In genomic region chr9:102544116-102544772, GRCm38 (mm10) we compare ENCODE assay signal across 8 mouse cellular contexts. TPM values are rescaled to one million over a fixed set of nuclear protein-coding genes. Genes with fewer than 3 reads are reported as not detected.
DNase-seq lines count a peak whose midpoint lies in the region; ATAC-seq lines count a peak whose summit lies in the region.

No protein-coding gene starts in this region.

- peak overlapping the region; percentile 56; the same call in 1 of the 2 replicates for H3K9ac ChIP-seq in embryonic facial prominence, embryonic 11.5 days (replicated peaks; ENCODE audit: low read length)
- peak overlapping the region; percentile 78 for H3K9ac ChIP-seq in hindbrain, embryonic 13.5 days

- DNase-seq in kidney, postnatal 10 days, result peak; percentile 30
- DNase-seq in kidney, adult 18-20 months, result no peak
- DNase-seq in embryonic facial prominence, embryonic 11.5 days (ENCODE audit: low spot score), result no peak
- peak; percentile 31 for DNase-seq in neural tube, embryonic 10.5 days (ENCODE audit: extremely low spot score, low spot score)
- no peak for DNase-seq in thymus, postnatal 14 days
- DNase-seq in layer of hippocampus, adult 18-20 months (ENCODE audit: low spot score in 2 of 2), result no peak
- no peak for DNase-seq in gastrocnemius, postnatal 25 days

- ATAC-seq in embryonic facial prominence, embryonic 11.5 days (replicated peaks; ENCODE audit: insufficient number of reproducible peaks, low FRiP score, low TSS enrichment, low read depth), result peak; percentile 71
- ATAC-seq in hindbrain, embryonic 13.5 days (ENCODE audit: low FRiP score), result peak; percentile 87

- peak overlapping the region; percentile 28; the same call in 1 of the 2 replicates for H3K27ac ChIP-seq in embryonic facial prominence, embryonic 11.5 days (replicated peaks; ENCODE audit: low read depth, low read length)
- peak overlapping the region; percentile 97 for H3K27ac ChIP-seq in hindbrain, embryonic 13.5 days

- no peaks in the 10 kb centered on the region for H3K9me3 ChIP-seq in embryonic facial prominence, embryonic 11.5 days (replicated peaks; ENCODE audit: control insufficient read depth, low read length)
- H3K9me3 ChIP-seq in hindbrain, embryonic 13.5 days, result no peaks in the 10 kb centered on the region

- no peaks in the 10 kb centered on the region for H3K36me3 ChIP-seq in embryonic facial prominence, embryonic 11.5 days (replicated peaks; ENCODE audit: control insufficient read depth, insufficient read depth, low read depth, low read length)
- no peaks in the 10 kb centered on the region for H3K36me3 ChIP-seq in hindbrain, embryonic 13.5 days

- WGBS in embryonic facial prominence, embryonic 11.5 days, result 24% methylated on average over 11 of the region's 11 CpGs
- WGBS in hindbrain, embryonic 13.5 days, result 6% methylated on average over 11 of the region's 11 CpGs

- H3K27me3 ChIP-seq in embryonic facial prominence, embryonic 11.5 days (ENCODE audit: control insufficient read depth, insufficient read depth, low read length), result peaks cover 2% of the 10 kb centered on the region; the same call in 1 of the 2 replicates
- H3K27me3 ChIP-seq in hindbrain, embryonic 13.5 days, result peaks cover 23% of the 10 kb centered on the region

- H3K4me2 ChIP-seq in embryonic facial prominence, embryonic 11.5 days (ENCODE audit: low read depth, low read length), result peak overlapping the region; percentile 57
- H3K4me2 ChIP-seq in hindbrain, embryonic 13.5 days, result peak overlapping the region; percentile 72

- peaks cover 3% of the 10 kb centered on the region; the same call in 1 of the 2 replicates for H3K4me1 ChIP-seq in embryonic facial prominence, embryonic 11.5 days (ENCODE audit: control insufficient read depth, insufficient read depth, low read length)
- H3K4me1 ChIP-seq in hindbrain, embryonic 13.5 days (replicated peaks), result peaks cover 42% of the 10 kb centered on the region

- peak overlapping the region; percentile 25 for H3K4me3 ChIP-seq in embryonic facial prominence, embryonic 11.5 days (ENCODE audit: low read depth, low read length)
- peak overlapping the region; percentile 37 for H3K4me3 ChIP-seq in hindbrain, embryonic 13.5 days

RNA-seq across cellular contexts. Expression of gene Ky, which starts 38.7 kb away (rescaled TPM):
- 0.10 and 0.17 TPM in 2 replicates for polyA plus RNA-seq in embryonic facial prominence, embryonic 11.5 days (2014; fragmentation: Nextera tagmentation; extraction: Ambion mirVana)
- 0.29 and 0.36 TPM in 2 replicates for polyA plus RNA-seq in hindbrain, embryonic 13.5 days (2015; fragmentation: Nextera tagmentation; extraction: Ambion mirVana)
- total RNA-seq in layer of hippocampus, adult 18-20 months (2021), result 1 to 10 TPM; 2.3 to 3.0 TPM
- total RNA-seq in gastrocnemius, postnatal 25 days (2021), result 100 to 1,000 TPM in 1 of 2 experiments, 10 to 100 TPM in 1; 75.2 to 114 TPM

Comparison
In these comparisons a context has a peak if more than half of its experiments do, and no peak if none do; other contexts are left out.
1. DNase-seq: peak in kidney, postnatal 10 days (single experiment) and neural tube, embryonic 10.5 days (single experiment); none in kidney, adult 18-20 months (single experiment), embryonic facial prominence, embryonic 11.5 days (single experiment), thymus, postnatal 14 days (single experiment), layer of hippocampus, adult 18-20 months (0 of 2) and gastrocnemius, postnatal 25 days (single experiment).
2. RNA of gene Ky, which starts 38.7 kb away (total RNA-seq): 75.2 to 114 TPM in gastrocnemius, postnatal 25 days; 2.3 to 3.0 TPM in layer of hippocampus, adult 18-20 months; every median in the first group is over 10 times any median in the second.